Mouse (Mus musculus): ENCODE data around the gene Rhag. TPM values are rescaled to one million over a fixed set of nuclear protein-coding genes. Genes with fewer than 3 reads are reported as not detected.
A peak's percentile ranks its signal among the peaks of the same experiment; 100 is the strongest.

The Rhag gene
- polyA plus RNA-seq, 1 experiment from 2014 or later = 0.42 TPM

DNA sequence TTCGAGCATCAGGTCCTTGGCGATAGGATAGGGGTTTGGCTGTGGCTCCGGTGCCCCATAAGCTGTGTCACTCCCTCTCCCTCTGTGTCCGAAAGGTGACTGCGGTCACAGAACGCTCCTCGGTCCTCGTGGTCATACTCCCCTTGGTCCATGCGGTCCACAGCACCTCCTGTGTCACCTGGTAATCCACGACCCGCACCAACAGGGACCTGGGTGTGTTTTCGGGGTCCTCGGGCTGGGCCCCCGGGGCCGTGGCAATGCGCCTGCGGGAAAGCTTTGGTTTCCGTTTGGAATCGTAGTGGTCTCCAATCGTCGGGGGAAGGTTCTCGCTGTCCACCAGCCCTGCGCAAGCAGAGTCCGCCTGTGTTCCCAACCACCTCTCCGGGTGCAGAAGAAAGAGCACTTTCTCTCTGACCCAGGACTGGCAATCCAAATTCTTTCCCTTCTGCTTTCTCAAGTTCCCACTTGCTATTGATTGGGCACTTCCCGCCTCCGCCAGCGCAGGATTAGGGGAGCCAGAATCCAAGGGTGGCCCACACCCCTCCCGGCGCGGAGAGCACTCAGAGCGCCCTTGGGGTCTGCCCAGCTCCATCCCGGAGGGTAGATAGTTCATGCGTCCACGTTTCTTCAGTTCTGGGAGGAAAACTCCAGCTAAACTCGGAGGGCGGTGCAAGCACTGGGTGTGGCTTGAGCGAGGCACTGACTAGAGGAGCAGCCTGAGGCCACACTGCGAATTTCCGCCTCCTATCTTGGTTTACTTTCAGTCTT lies 69.2 kb downstream of the Rhag start, which contains the start of gene 9130008F23Rik:
Gene 9130008F23Rik, minus strand, starts transcription at position 636 of the 768 bp plus-strand sequence.
- DNase-seq (ENCODE audit: low spot score) = peak; percentile 69
- H3K27me3 ChIP-seq (replicated peaks; ENCODE audit: control insufficient read depth, insufficient read depth, low read length) = no peaks in the 10 kb centered on the region
- no peaks in the 10 kb centered on the region for H3K9me3 ChIP-seq (ENCODE audit: control insufficient read depth, low read length)
- H3K9ac ChIP-seq (ENCODE audit: low read depth, low read length) = peak within 1 kb of the TSS; percentile 69
- H3K36me3 ChIP-seq (ENCODE audit: control insufficient read depth, insufficient read depth, low read length) = no peaks in the 10 kb centered on the region
- H3K4me1 ChIP-seq (ENCODE audit: control insufficient read depth, insufficient read depth, low read length) = peaks cover 11% of the 10 kb centered on the region
- WGBS = under 1% methylated on average over 38 of the region's 40 CpGs
- H3K4me2 ChIP-seq (ENCODE audit: low read depth, low read length) = peak within 1 kb of the TSS; percentile 85
- peak within 1 kb of the TSS; percentile 52 for H3K4me3 ChIP-seq (ENCODE audit: low read depth, low read length)
- H3K27ac ChIP-seq (replicated peaks; ENCODE audit: low read depth, low read length) = no peak within 1 kb of the TSS
- peak; percentile 89 for ATAC-seq (ENCODE audit: low read depth)

DNA sequence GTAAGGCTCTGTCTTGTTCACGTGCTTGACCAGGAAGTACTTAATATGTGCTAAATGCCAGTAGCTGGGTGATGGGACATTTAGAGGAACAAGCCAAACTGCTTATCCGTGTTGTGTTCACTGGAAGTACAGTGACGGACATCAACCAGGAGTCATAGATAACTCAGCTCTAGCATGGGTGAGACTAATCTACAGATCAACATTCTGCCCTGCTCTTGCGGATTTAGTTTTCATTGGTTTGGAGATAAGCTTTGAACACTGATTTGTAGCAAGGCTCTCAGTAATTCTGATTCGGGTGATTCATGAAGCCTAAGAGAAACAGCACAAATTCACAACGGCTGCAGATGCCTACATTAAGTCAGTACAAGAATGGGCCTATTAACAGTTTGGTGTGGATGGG lies 71.2 kb downstream of the Rhag start:
- no peak overlapping the region for H3K27ac ChIP-seq (replicated peaks; ENCODE audit: low read depth, low read length)
- no peak for DNase-seq (ENCODE audit: low spot score)
- peaks cover 11% of the 10 kb centered on the region for H3K4me1 ChIP-seq (ENCODE audit: control insufficient read depth, insufficient read depth, low read length)
- H3K4me3 ChIP-seq (ENCODE audit: low read depth, low read length) = no peak overlapping the region
- no peaks in the 10 kb centered on the region for H3K9me3 ChIP-seq (ENCODE audit: control insufficient read depth, low read length)
- no peak for ATAC-seq (ENCODE audit: low read depth)
- H3K36me3 ChIP-seq (ENCODE audit: control insufficient read depth, insufficient read depth, low read length) = no peaks in the 10 kb centered on the region
- WGBS = 89% methylated on average over 6 of the region's 6 CpGs
- H3K9ac ChIP-seq (ENCODE audit: low read depth, low read length) = no peak overlapping the region
- no peaks in the 10 kb centered on the region for H3K27me3 ChIP-seq (replicated peaks; ENCODE audit: control insufficient read depth, insufficient read depth, low read length)
- no peak overlapping the region for H3K4me2 ChIP-seq (ENCODE audit: low read depth, low read length)

DNA sequence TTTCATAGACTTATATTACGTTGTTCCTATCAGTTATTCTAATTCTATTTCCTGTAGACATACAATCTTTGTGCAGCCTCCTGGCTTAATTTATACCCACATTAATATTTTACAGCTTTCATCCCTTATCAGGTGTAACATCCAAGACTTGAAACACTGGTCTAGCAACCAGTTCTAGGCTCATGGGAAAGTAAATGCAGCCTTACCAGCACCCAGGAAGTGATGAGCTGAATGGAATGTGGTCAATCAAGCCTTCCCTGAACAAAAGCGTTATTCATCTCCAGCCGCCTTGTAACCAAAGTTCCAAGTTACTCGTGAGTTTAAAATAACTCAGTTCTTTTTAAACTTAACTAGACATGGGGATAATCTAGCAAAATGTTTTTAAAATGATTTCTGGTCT lies 74.2 kb downstream of the Rhag start:
- Histone ChIP-seq H3K4me1 (ENCODE audit: control insufficient read depth, insufficient read depth, low read length) (peaks cover 6% of the 10 kb centered on the region; the same call in 1 of the 2 replicates), H3K9me3 (ENCODE audit: control insufficient read depth, low read length) (no peaks in the 10 kb centered on the region), H3K36me3 (ENCODE audit: control insufficient read depth, insufficient read depth, low read length) (no peaks in the 10 kb centered on the region), H3K4me2 (ENCODE audit: low read depth, low read length) (no peak overlapping the region), H3K27me3 (replicated peaks; ENCODE audit: control insufficient read depth, insufficient read depth, low read length) (no peaks in the 10 kb centered on the region), H3K4me3 (ENCODE audit: low read depth, low read length) (no peak overlapping the region), H3K27ac (replicated peaks; ENCODE audit: low read depth, low read length) (no peak overlapping the region), H3K9ac (ENCODE audit: low read depth, low read length) (no peak overlapping the region)
- ATAC-seq (ENCODE audit: low read depth) (no peak), DNase-seq (ENCODE audit: low spot score) (peak; percentile 42)
- 68% methylated on average over 4 of the region's 4 CpGs for WGBS

DNA sequence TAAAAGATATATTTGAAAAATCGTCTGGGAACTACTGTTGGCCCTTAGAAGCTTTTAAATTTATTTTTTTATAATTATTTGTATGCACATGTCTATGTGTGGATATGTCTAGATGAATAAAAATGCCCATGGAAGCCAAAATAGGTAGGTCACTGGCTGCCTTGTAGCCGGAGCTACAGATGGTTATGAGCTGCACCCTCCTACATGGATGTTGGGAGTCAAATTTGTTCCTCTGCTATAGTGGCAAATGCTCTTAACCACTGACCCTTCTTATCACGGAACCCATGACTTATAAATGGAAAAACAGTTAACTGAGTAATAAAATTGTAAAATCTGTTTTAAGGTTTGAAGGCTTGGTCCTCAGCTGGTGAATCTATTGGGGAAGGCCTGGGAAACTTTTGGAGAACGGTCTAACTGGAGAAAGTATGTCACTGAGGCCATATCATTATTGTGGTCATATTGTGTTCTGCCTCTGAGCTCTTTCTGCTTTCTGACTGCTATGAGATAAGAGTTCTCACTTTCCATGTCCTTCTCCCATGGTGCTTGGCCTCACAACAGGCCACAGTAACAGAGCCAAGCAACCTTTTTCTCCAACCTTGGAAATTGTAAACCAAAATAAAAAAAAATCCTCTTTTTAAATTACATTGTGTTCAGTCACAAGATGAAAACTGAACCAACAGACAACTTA lies 77.1 kb downstream of the Rhag start:
- 79% methylated on average over 4 of the region's 4 CpGs for WGBS
- ATAC-seq (ENCODE audit: low read depth) (no peak), DNase-seq (ENCODE audit: low spot score) (no peak)
- H3K27ac ChIP-seq (replicated peaks; ENCODE audit: low read depth, low read length) = no peak overlapping the region
- no peak overlapping the region for H3K4me3 ChIP-seq (ENCODE audit: low read depth, low read length)
- no peak overlapping the region for H3K9ac ChIP-seq (ENCODE audit: low read depth, low read length)
- no peaks in the 10 kb centered on the region for H3K9me3 ChIP-seq (ENCODE audit: control insufficient read depth, low read length)
- no peaks in the 10 kb centered on the region for H3K27me3 ChIP-seq (replicated peaks; ENCODE audit: control insufficient read depth, insufficient read depth, low read length)
- no peak overlapping the region for H3K4me2 ChIP-seq (ENCODE audit: low read depth, low read length)
- no peaks in the 10 kb centered on the region for H3K4me1 ChIP-seq (ENCODE audit: control insufficient read depth, insufficient read depth, low read length)
- no peaks in the 10 kb centered on the region for H3K36me3 ChIP-seq (ENCODE audit: control insufficient read depth, insufficient read depth, low read length)

Other genes starting within 250 kb of the Rhag start
- gene Esp6, start 249.6 kb upstream of the Rhag start, polyA plus RNA-seq (2014; fragmentation: Nextera tagmentation; extraction: Ambion mirVana) = not detected in 2 replicates
- not detected in 2 replicates for gene Esp4, start 212.5 kb upstream of the Rhag start, polyA plus RNA-seq (2014; fragmentation: Nextera tagmentation; extraction: Ambion mirVana)
- gene Esp3, start 179.1 kb upstream of the Rhag start, polyA plus RNA-seq (2014; fragmentation: Nextera tagmentation; extraction: Ambion mirVana) = not detected in 2 replicates
- gene Esp1, start 84.0 kb upstream of the Rhag start, polyA plus RNA-seq (2014; fragmentation: Nextera tagmentation; extraction: Ambion mirVana) = not detected in 2 replicates
- not detected in 2 replicates for gene Crisp2, start 4.1 kb upstream of the Rhag start, polyA plus RNA-seq (2014; fragmentation: Nextera tagmentation; extraction: Ambion mirVana)
- gene 9130008F23Rik, start 69.4 kb downstream of the Rhag start, polyA plus RNA-seq (2014; fragmentation: Nextera tagmentation; extraction: Ambion mirVana) = 1.1 and 1.6 TPM in 2 replicates
- gene Glyatl3, start 103.2 kb downstream of the Rhag start, polyA plus RNA-seq (2014; fragmentation: Nextera tagmentation; extraction: Ambion mirVana) = 0.35 and 0.48 TPM in 2 replicates
- gene Mut, start 123.6 kb downstream of the Rhag start, polyA plus RNA-seq (2014; fragmentation: Nextera tagmentation; extraction: Ambion mirVana) = 35.8 and 36.1 TPM in 2 replicates
- 18.9 and 24.6 TPM in 2 replicates for gene Cenpq, start 123.9 kb downstream of the Rhag start, polyA plus RNA-seq (2014; fragmentation: Nextera tagmentation; extraction: Ambion mirVana)